Mouse (Mus musculus): ENCODE measurements at regions not wholly inside any gene's neighbourhood (a gene's known extent, or its start where the extent isn't known, plus 50 kb on each side); places are given as distances from the start of the nearest gene placed in this dataset.

DNA sequence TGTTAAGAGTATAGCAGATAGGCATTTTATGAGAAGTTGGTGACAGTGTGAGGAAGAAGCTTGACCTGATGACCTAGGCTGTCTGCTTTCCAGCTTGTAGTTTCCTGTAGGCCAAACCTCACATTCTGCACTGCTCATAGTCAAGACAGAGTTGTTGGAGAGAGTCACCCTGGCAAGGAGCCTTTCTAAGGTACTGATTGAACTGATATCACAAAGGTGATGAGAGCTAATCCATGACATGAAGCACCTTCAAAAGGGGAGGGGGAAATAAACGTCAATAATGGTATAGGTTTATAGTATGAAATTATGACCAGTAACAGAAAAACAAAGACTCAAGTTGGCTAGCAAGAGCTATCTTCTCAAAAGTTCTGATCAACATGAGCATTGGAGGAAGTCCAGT, 293.3 kb downstream of the Ets1 start:
- no peak for ATAC-seq
- no peaks in the 10 kb centered on the region for H3K4me1 ChIP-seq (ENCODE audit: insufficient read depth)
- WGBS (ENCODE audit: insufficient replicate concordance): 55% methylated on average over 1 of the region's 1 CpGs

DNA sequence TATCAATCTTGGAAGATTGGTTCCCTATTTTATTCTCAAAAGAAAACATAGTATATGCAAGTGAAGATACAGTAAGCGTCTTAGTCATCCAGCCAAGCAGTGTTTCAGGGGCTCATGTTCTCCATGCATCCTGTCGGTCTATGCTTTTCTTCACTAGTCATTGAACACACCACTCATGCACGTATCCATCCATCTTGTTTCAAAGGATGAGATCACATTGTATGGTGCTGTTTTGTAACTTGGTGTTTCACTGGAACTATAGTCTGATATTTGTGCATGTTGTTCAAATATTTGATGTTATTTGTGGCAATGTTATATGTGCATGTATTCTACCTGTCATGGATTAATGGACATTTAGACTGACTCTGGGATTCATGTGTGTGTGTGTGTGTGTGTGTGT, 293.8 kb downstream of the Ets1 start:
- no peaks in the 10 kb centered on the region for H3K4me1 ChIP-seq (ENCODE audit: insufficient read depth)
- no peaks in the 10 kb centered on the region for H3K36me3 ChIP-seq (replicated peaks; ENCODE audit: insufficient read depth, low read length)
- DNase-seq (no peak), ATAC-seq (no peak)
- no peak overlapping the region for H3K27ac ChIP-seq (ENCODE audit: low read depth)
- no peak overlapping the region for H3K4me3 ChIP-seq (ENCODE audit: low read depth, low read length)
- 77% methylated on average over 3 of the region's 3 CpGs for WGBS (ENCODE audit: insufficient replicate concordance)
- no peaks in the 10 kb centered on the region for H3K27me3 ChIP-seq (ENCODE audit: insufficient read depth, low read length)
- no peak for TF ChIP-seq CTCF (IDR thresholded peaks at IDR 0.05; ENCODE audit: low read depth)
- no peak for TF ChIP-seq EP300 (IDR thresholded peaks at IDR 0.05; ENCODE audit: low read depth)
- no peaks in the 10 kb centered on the region for H3K9me3 ChIP-seq (ENCODE audit: low read length)
- H3K4me2 ChIP-seq (ENCODE audit: low read depth, low read length): no peak overlapping the region
- H3K9ac ChIP-seq (replicated peaks): no peak overlapping the region

More for the DNA sequence above, 293.3 kb downstream of the Ets1 start:
- Histone ChIP-seq H3K27ac (ENCODE audit: low read depth) (no peak overlapping the region), H3K4me2 (ENCODE audit: low read depth, low read length) (no peak overlapping the region), H3K4me3 (ENCODE audit: low read depth, low read length) (no peak overlapping the region), H3K27me3 (ENCODE audit: insufficient read depth, low read length) (no peaks in the 10 kb centered on the region), H3K9ac (replicated peaks) (no peak overlapping the region), H3K36me3 (replicated peaks; ENCODE audit: insufficient read depth, low read length) (no peaks in the 10 kb centered on the region), H3K9me3 (ENCODE audit: low read length) (no peaks in the 10 kb centered on the region)
- TF ChIP-seq EP300 (IDR thresholded peaks at IDR 0.05; ENCODE audit: low read depth) (no peak), CTCF (IDR thresholded peaks at IDR 0.05; ENCODE audit: low read depth) (no peak)
- DNase-seq: no peak

DNA sequence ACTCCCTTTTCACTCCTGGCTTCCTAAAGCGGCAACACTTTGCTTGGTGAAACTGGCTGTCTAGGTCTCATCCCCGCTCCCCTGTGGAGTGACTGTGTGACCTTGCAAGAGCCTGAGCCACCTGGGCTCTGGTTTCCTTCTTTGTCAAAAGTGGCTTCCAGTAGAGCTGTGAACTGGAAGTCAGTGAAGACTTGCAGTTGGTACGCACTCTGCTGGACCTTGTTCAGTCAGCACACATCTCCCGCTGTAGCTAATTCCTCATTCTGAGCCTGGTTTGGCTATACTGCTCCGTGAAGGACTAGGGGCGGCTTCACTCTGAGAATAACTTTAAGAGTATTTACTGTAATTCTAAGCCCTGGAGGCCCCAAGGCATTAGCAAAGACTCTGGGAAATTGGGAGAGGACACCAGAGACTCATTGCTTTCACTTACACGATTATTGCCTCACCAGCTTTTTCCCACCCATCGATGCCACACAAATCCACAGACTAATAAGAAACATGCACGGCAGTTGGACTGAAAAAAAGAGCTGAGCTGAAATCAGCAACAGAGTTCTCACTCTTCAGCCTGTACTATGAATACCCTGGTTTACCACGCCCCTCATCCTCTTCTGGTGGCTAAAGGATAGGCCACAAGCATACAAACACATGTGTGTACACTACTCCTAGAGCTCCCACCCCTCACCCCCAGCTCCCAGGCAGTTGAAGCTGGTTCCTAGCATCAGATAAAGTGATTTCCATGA, 295.4 kb downstream of the Ets1 start:
- no peak overlapping the region for H3K4me3 ChIP-seq (ENCODE audit: low read depth, low read length)
- no peak overlapping the region for H3K4me2 ChIP-seq (ENCODE audit: low read depth, low read length)
- no peak for TF ChIP-seq CTCF (IDR thresholded peaks at IDR 0.05; ENCODE audit: low read depth)
- no peak for TF ChIP-seq EP300 (IDR thresholded peaks at IDR 0.05; ENCODE audit: low read depth)
- no peak for ATAC-seq
- no peak for DNase-seq
- H3K4me1 ChIP-seq (ENCODE audit: insufficient read depth): no peaks in the 10 kb centered on the region
- H3K27ac ChIP-seq (ENCODE audit: low read depth): no peak overlapping the region
- H3K36me3 ChIP-seq (replicated peaks; ENCODE audit: insufficient read depth, low read length): no peaks in the 10 kb centered on the region
- no peak overlapping the region for H3K9ac ChIP-seq (replicated peaks)
- 67% methylated on average over 10 of the region's 10 CpGs for WGBS (ENCODE audit: insufficient replicate concordance)
- no peaks in the 10 kb centered on the region for H3K9me3 ChIP-seq (ENCODE audit: low read length)
- no peaks in the 10 kb centered on the region for H3K27me3 ChIP-seq (ENCODE audit: insufficient read depth, low read length)

DNA sequence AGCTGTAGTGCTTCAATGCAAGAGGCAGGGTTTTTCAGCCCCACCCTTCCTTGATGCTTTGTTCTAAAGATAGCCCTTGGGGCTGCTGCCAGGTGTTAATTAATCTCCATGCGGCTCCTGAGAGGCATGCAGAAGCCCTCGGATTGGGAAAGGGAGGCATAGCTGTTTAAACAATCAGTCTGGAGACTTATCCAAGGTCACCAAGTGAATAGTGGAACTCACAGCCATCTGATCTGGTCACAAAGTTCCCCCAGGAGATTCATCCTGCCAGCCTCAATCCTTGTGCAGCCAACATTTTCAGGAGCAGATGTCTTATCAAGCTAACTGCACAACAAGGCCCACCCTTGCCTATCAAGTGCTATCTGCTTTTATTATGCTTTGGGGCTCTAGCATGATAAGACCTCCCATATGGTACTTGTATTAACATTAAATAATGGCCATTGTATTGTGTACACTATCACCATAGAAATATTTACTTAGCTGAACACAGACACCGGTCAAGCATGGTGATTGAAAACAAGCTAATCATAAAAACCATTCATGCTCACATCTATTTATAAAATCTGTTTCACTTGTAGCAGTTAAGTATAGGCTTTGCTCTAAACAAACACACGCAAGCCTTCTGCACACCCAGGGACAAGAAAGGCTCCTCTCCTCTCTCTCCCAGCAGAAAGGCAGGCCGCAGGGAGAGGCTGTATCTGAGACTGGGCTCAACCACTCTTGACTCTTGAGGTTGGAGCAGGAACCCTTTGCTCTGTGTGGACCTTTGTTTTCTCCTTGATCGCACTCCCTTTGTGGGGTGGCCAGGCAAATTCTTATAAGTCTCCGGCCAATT, 297.4 kb downstream of the Ets1 start:
- no peak overlapping the region for H3K4me2 ChIP-seq (ENCODE audit: low read depth, low read length)
- no peak overlapping the region for H3K27ac ChIP-seq (ENCODE audit: low read depth)
- no peak overlapping the region for H3K9ac ChIP-seq (replicated peaks)
- TF ChIP-seq CTCF (IDR thresholded peaks at IDR 0.05; ENCODE audit: low read depth): no peak
- no peaks in the 10 kb centered on the region for H3K27me3 ChIP-seq (ENCODE audit: insufficient read depth, low read length)
- H3K4me3 ChIP-seq (ENCODE audit: low read depth, low read length): no peak overlapping the region
- WGBS (ENCODE audit: insufficient replicate concordance): 73% methylated on average over 7 of the region's 7 CpGs
- no peaks in the 10 kb centered on the region for H3K36me3 ChIP-seq (replicated peaks; ENCODE audit: insufficient read depth, low read length)
- no peaks in the 10 kb centered on the region for H3K9me3 ChIP-seq (ENCODE audit: low read length)
- no peaks in the 10 kb centered on the region for H3K4me1 ChIP-seq (ENCODE audit: insufficient read depth)
- ATAC-seq (no peak), DNase-seq (no peak)

DNA sequence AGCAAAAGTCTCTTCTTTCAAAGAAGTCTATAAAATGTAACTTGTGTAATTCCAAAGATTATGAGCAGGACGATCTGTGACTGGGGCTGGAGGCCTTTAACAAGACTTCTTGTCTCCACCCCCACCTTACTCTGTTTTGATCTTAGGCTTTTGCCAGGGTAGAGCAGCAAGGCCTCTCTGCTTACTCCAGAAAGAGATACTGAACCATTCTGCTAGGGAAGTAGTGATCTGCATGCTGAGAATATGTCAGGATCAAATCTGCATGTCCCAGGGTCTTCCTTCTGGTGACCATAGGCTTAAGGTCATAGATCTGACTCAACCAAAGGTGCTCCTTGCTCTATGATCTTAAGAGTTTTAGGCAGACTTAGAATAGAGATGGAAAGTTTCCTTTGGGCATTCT, 298.4 kb downstream of the Ets1 start:
- Histone ChIP-seq H3K4me2 (ENCODE audit: low read depth, low read length) (no peak overlapping the region), H3K9me3 (ENCODE audit: low read length) (no peaks in the 10 kb centered on the region), H3K27ac (ENCODE audit: low read depth) (no peak overlapping the region), H3K4me1 (ENCODE audit: insufficient read depth) (no peaks in the 10 kb centered on the region), H3K4me3 (ENCODE audit: low read depth, low read length) (no peak overlapping the region), H3K36me3 (replicated peaks; ENCODE audit: insufficient read depth, low read length) (no peaks in the 10 kb centered on the region), H3K9ac (replicated peaks) (no peak overlapping the region), H3K27me3 (ENCODE audit: insufficient read depth, low read length) (no peaks in the 10 kb centered on the region)
- no peak for TF ChIP-seq CTCF (IDR thresholded peaks at IDR 0.05; ENCODE audit: low read depth)
- no peak for ATAC-seq
- WGBS (ENCODE audit: insufficient replicate concordance): 77% methylated on average over 1 of the region's 1 CpGs
- DNase-seq: no peak

DNA sequence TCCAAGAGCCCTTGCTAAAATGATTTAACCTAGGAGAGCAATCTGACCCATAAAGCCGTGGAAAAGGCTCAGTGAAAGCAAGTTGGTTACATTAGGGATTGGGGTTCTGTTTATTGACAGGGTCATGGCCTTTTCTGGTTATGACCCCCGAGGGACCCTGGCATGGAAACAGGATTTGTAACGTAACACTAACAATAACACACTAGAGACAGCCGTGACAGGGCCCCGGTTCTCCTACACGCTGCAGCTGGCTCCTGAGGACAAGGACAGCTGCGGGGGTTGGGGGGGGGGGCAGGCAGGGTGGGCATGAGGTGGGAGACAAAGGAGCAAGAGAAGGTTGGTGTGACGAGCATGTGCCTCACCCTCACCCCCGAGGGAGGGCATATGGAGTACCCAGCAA, 300.4 kb downstream of the Ets1 start:
- ATAC-seq (no peak), DNase-seq (no peak)

More for the DNA sequence above, 300.4 kb downstream of the Ets1 start:
- Histone ChIP-seq H3K36me3 (replicated peaks; ENCODE audit: insufficient read depth, low read length) (no peaks in the 10 kb centered on the region), H3K4me1 (ENCODE audit: insufficient read depth) (peaks cover 5% of the 10 kb centered on the region), H3K9ac (replicated peaks) (no peak overlapping the region), H3K27ac (ENCODE audit: low read depth) (no peak overlapping the region), H3K4me3 (ENCODE audit: low read depth, low read length) (no peak overlapping the region), H3K27me3 (ENCODE audit: insufficient read depth, low read length) (no peaks in the 10 kb centered on the region), H3K9me3 (ENCODE audit: low read length) (no peaks in the 10 kb centered on the region), H3K4me2 (ENCODE audit: low read depth, low read length) (no peak overlapping the region)
- TF ChIP-seq EP300 (IDR thresholded peaks at IDR 0.05; ENCODE audit: low read depth) (no peak), CTCF (IDR thresholded peaks at IDR 0.05; ENCODE audit: low read depth) (no peak)
- 57% methylated on average over 9 of the region's 9 CpGs for WGBS (ENCODE audit: insufficient replicate concordance)

Measured in liver, postnatal 0 days (tissue).